Mouse (Mus musculus): ENCODE measurements around the gene Atp23. TPM values are rescaled to one million over a fixed set of nuclear protein-coding genes. Genes with fewer than 3 reads are reported as not detected.

The Atp23 gene
- 1 to 10 TPM; 3.7 to 3.9 TPM for total RNA-seq (2021)

- DNase-seq = peak; percentile 96
Measured at GRCm38 (mm10) chr10:126900821-126901487, at the start of gene Atp23. TSS of gene Atp23 (minus strand) at chr10:126901355.

- no peak for DNase-seq
Measured at GRCm38 (mm10) chr10:126950572-126950971, 49.4 kb upstream of the Atp23 start.

- DNase-seq = no peak
Measured at GRCm38 (mm10) chr10:126949824-126950223, 48.7 kb upstream of the Atp23 start.

- no peak for DNase-seq
Measured at GRCm38 (mm10) chr10:126945531-126945930, 44.4 kb upstream of the Atp23 start.

GRCm38 (mm10) chr10:126940949-126941348 lies 39.8 kb upstream of the Atp23 start:
- DNase-seq = peak; percentile 48

- no peak for DNase-seq
Measured at GRCm38 (mm10) chr10:126935556-126936381, 34.6 kb upstream of the Atp23 start.

- DNase-seq = no peak
Measured at GRCm38 (mm10) chr10:126935121-126935520, 34.0 kb upstream of the Atp23 start.

- no peak for DNase-seq
Measured at GRCm38 (mm10) chr10:126934561-126934960, 33.4 kb upstream of the Atp23 start.

- no peak for DNase-seq
Measured at GRCm38 (mm10) chr10:126931760-126932139, 30.6 kb upstream of the Atp23 start.

GRCm38 (mm10) chr10:126931123-126931759 lies 30.1 kb upstream of the Atp23 start:
- peak; percentile 47 for DNase-seq

GRCm38 (mm10) chr10:126930270-126931121 lies 29.3 kb upstream of the Atp23 start:
- peak; percentile 75 for DNase-seq

GRCm38 (mm10) chr10:126929543-126929942 lies 28.4 kb upstream of the Atp23 start:
- DNase-seq = no peak

GRCm38 (mm10) chr10:126928819-126929206 lies 27.7 kb upstream of the Atp23 start:
- DNase-seq = no peak

- peak; percentile 92 for DNase-seq
Measured at GRCm38 (mm10) chr10:126928011-126928818, 27.1 kb upstream of the Atp23 start.

GRCm38 (mm10) chr10:126927101-126927961 lies 26.2 kb upstream of the Atp23 start:
- peak; percentile 60 for DNase-seq

GRCm38 (mm10) chr10:126925391-126925790 lies 24.2 kb upstream of the Atp23 start:
- no peak for DNase-seq

- DNase-seq = peak; percentile 41
Measured at GRCm38 (mm10) chr10:126924087-126924486, 22.9 kb upstream of the Atp23 start.

GRCm38 (mm10) chr10:126920220-126920619 lies 19.1 kb upstream of the Atp23 start:
- DNase-seq = no peak

- DNase-seq = peak; percentile 97
Measured at GRCm38 (mm10) chr10:126919067-126919466, 17.9 kb upstream of the Atp23 start.

- DNase-seq = no peak
Measured at GRCm38 (mm10) chr10:126914288-126914687, 13.1 kb upstream of the Atp23 start.

Data from heart, postnatal 4 days (tissue).